Mouse (Mus musculus) intestine, embryonic 16.5 days (tissue): ENCODE data around the gene Oca2. TPM values are rescaled to one million over a fixed set of nuclear protein-coding genes. Genes with fewer than 3 reads are reported as not detected.

Experiments
- ATAC-seq: fragments of 200-750 bp; cut with Nextera tagmentation; 2 replicates; pipeline ENCODE4 v1.8.0; 2017; ENCODE audit warnings: moderate TSS enrichment, moderate library complexity
- H3K27ac ChIP-seq: fragments of 300-500 bp; sonication (generic); 2 replicates; pipeline ENCODE4 v1.5.1; 2014; ENCODE audit warnings: mild to moderate bottlenecking, low read length
- H3K27me3 ChIP-seq: fragments of 300-500 bp; sonication (generic); replicated peaks from 2 replicates; pipeline ENCODE4 v1.6.1; 2014; ENCODE audit warnings: low read length, control low read depth, mixed read lengths; ENCODE audit not compliant: control insufficient read depth, insufficient read depth
- H3K36me3 ChIP-seq: fragments of 300-500 bp; sonication (generic); 2 replicates; pipeline ENCODE4 v1.6.1; 2014; ENCODE audit warnings: low read length, control low read depth; ENCODE audit not compliant: control insufficient read depth, insufficient read depth
- H3K4me1 ChIP-seq: fragments of 300-500 bp; sonication (generic); 2 replicates; pipeline ENCODE4 v1.6.1; 2014; ENCODE audit warnings: low read length, control low read depth, mixed read lengths; ENCODE audit not compliant: control insufficient read depth, insufficient read depth
- H3K4me2 ChIP-seq: fragments of 300-500 bp; sonication (generic); 2 replicates; pipeline ENCODE4 v1.6.1; 2014; ENCODE audit warnings: low read depth, low read length, control low read depth
- H3K4me3 ChIP-seq: fragments of 300-500 bp; sonication (generic); 2 replicates; pipeline ENCODE4 v1.5.1; 2014; ENCODE audit warnings: mild to moderate bottlenecking, low read length
- H3K9ac ChIP-seq: fragments of 300-500 bp; sonication (generic); 2 replicates; pipeline ENCODE4 v1.6.1; 2014; ENCODE audit warnings: low read depth, low read length
- H3K9me3 ChIP-seq: fragments of 300-500 bp; sonication (generic); 2 replicates; pipeline ENCODE4 v1.6.1; 2016; ENCODE audit warnings: low read length, control low read depth; ENCODE audit not compliant: control insufficient read depth
- WGBS: fragments of 180-500 bp; shearing (Covaris S2); extraction: QIAGEN DNeasy Blood & Tissue Kit; methylation state at CpG from one replicate; pipeline ENCODE4 v1.1.7; 2014; 5-methylcytosine and 5-hydroxymethylcytosine counted together
- polyA plus RNA-seq: library from polyadenylated mRNA; unstranded; fragments of >200 nt; fragmentation: Nextera tagmentation; extraction: Ambion mirVana; gene quantifications from 2 replicates; pipeline ENCODE4 v1.2.1, GENCODE M21; 2015

Oca2 gene
- polyA plus RNA-seq, 1 experiment from 2014 or later: 0.13 TPM

- H3K27ac ChIP-seq: no peak overlapping the region
- no peaks in the 10 kb centered on the region for H3K36me3 ChIP-seq
- no peaks in the 10 kb centered on the region for H3K4me1 ChIP-seq
- no peaks in the 10 kb centered on the region for H3K27me3 ChIP-seq
- no peak overlapping the region for H3K4me2 ChIP-seq
- no peaks in the 10 kb centered on the region for H3K9me3 ChIP-seq
- H3K9ac ChIP-seq: no peak overlapping the region
- WGBS: 73% methylated on average over 4 of the region's 4 CpGs
- no peak overlapping the region for H3K4me3 ChIP-seq
- no peak for ATAC-seq
These were observed 221.4 kb downstream of the Oca2 start for GRCm38 (mm10) chr7:56460814-56461520.

GRCm38 (mm10) chr7:56498242-56498641, 258.7 kb downstream of the Oca2 start:
- no peaks in the 10 kb centered on the region for H3K9me3 ChIP-seq
- H3K9ac ChIP-seq: no peak overlapping the region
- H3K27ac ChIP-seq: no peak overlapping the region
- no peak overlapping the region for H3K4me2 ChIP-seq
- no peaks in the 10 kb centered on the region for H3K4me1 ChIP-seq
- ATAC-seq: no peak
- H3K36me3 ChIP-seq: no peaks in the 10 kb centered on the region
- no peak overlapping the region for H3K4me3 ChIP-seq
- WGBS: 76% methylated on average over 2 of the region's 2 CpGs
- H3K27me3 ChIP-seq: no peaks in the 10 kb centered on the region

GRCm38 (mm10) chr7:56499319-56499718, 259.8 kb downstream of the Oca2 start:
- H3K4me2 ChIP-seq: no peak overlapping the region
- no peaks in the 10 kb centered on the region for H3K36me3 ChIP-seq
- 57% methylated on average over 2 of the region's 2 CpGs for WGBS
- no peaks in the 10 kb centered on the region for H3K9me3 ChIP-seq
- no peak for ATAC-seq
- H3K27me3 ChIP-seq: no peaks in the 10 kb centered on the region
- no peak overlapping the region for H3K9ac ChIP-seq
- H3K4me1 ChIP-seq: no peaks in the 10 kb centered on the region
- no peak overlapping the region for H3K27ac ChIP-seq
- H3K4me3 ChIP-seq: no peak overlapping the region

GRCm38 (mm10) chr7:56499767-56500166, 260.2 kb downstream of the Oca2 start:
- no peaks in the 10 kb centered on the region for H3K4me1 ChIP-seq
- no peaks in the 10 kb centered on the region for H3K9me3 ChIP-seq
- H3K36me3 ChIP-seq: no peaks in the 10 kb centered on the region
- H3K27ac ChIP-seq: no peak overlapping the region
- H3K27me3 ChIP-seq: no peaks in the 10 kb centered on the region
- no peak overlapping the region for H3K4me3 ChIP-seq
- WGBS: 64% methylated on average over 1 of the region's 1 CpGs
- H3K4me2 ChIP-seq: no peak overlapping the region
- no peak overlapping the region for H3K9ac ChIP-seq
- no peak for ATAC-seq

GRCm38 (mm10) chr7:56500438-56500837, 260.9 kb downstream of the Oca2 start:
- no peak for ATAC-seq
- Histone ChIP-seq H3K27ac (no peak overlapping the region), H3K4me1 (no peaks in the 10 kb centered on the region), H3K27me3 (no peaks in the 10 kb centered on the region), H3K36me3 (no peaks in the 10 kb centered on the region), H3K9me3 (no peaks in the 10 kb centered on the region), H3K4me2 (no peak overlapping the region), H3K4me3 (no peak overlapping the region), H3K9ac (no peak overlapping the region)
- 80% methylated on average over 1 of the region's 1 CpGs for WGBS

GRCm38 (mm10) chr7:56518581-56518980, 279.0 kb downstream of the Oca2 start:
- Histone ChIP-seq H3K4me3 (no peak overlapping the region), H3K9me3 (no peaks in the 10 kb centered on the region), H3K27ac (no peak overlapping the region), H3K4me2 (no peak overlapping the region), H3K27me3 (no peaks in the 10 kb centered on the region), H3K36me3 (no peaks in the 10 kb centered on the region), H3K9ac (no peak overlapping the region), H3K4me1 (peaks cover 2% of the 10 kb centered on the region; the same call in 1 of the 2 replicates)
- no peak for ATAC-seq
- WGBS: 53% methylated on average over 1 of the region's 1 CpGs

- no peaks in the 10 kb centered on the region for H3K27me3 ChIP-seq
- 3% methylated on average over 5 of the region's 5 CpGs for WGBS
- no peak overlapping the region for H3K4me3 ChIP-seq
- no peaks in the 10 kb centered on the region for H3K36me3 ChIP-seq
- no peak overlapping the region for H3K27ac ChIP-seq
- H3K4me1 ChIP-seq: peaks cover 2% of the 10 kb centered on the region; the same call in 1 of the 2 replicates
- H3K9ac ChIP-seq: no peak overlapping the region
- ATAC-seq: no peak
- H3K4me2 ChIP-seq: no peak overlapping the region
- no peaks in the 10 kb centered on the region for H3K9me3 ChIP-seq
These were observed 280.2 kb downstream of the Oca2 start for GRCm38 (mm10) chr7:56519741-56520140.

- H3K9ac ChIP-seq: no peak overlapping the region
- H3K9me3 ChIP-seq: no peaks in the 10 kb centered on the region
- no peak overlapping the region for H3K27ac ChIP-seq
- H3K4me2 ChIP-seq: no peak overlapping the region
- no peak overlapping the region for H3K4me3 ChIP-seq
- no peaks in the 10 kb centered on the region for H3K36me3 ChIP-seq
- WGBS: 39% methylated on average over 2 of the region's 2 CpGs
- H3K4me1 ChIP-seq: peaks cover 3% of the 10 kb centered on the region; the same call in 1 of the 2 replicates
- no peaks in the 10 kb centered on the region for H3K27me3 ChIP-seq
- peak; percentile 53 for ATAC-seq
These were observed 295.3 kb downstream of the Oca2 start for GRCm38 (mm10) chr7:56534856-56535255.

- H3K4me3 ChIP-seq: no peak overlapping the region
- 43% methylated on average over 4 of the region's 4 CpGs for WGBS
- ATAC-seq: no peak
- no peaks in the 10 kb centered on the region for H3K9me3 ChIP-seq
- no peaks in the 10 kb centered on the region for H3K27me3 ChIP-seq
- no peaks in the 10 kb centered on the region for H3K36me3 ChIP-seq
- no peak overlapping the region for H3K27ac ChIP-seq
- no peak overlapping the region for H3K4me2 ChIP-seq
- H3K4me1 ChIP-seq: no peaks in the 10 kb centered on the region
- H3K9ac ChIP-seq: no peak overlapping the region
These were observed 309.7 kb downstream of the Oca2 start for GRCm38 (mm10) chr7:56549226-56549625.

GRCm38 (mm10) chr7:56551804-56552203, 312.2 kb downstream of the Oca2 start:
- Histone ChIP-seq H3K9me3 (no peaks in the 10 kb centered on the region), H3K4me1 (no peaks in the 10 kb centered on the region), H3K36me3 (no peaks in the 10 kb centered on the region), H3K4me3 (no peak overlapping the region), H3K27ac (no peak overlapping the region), H3K27me3 (no peaks in the 10 kb centered on the region), H3K4me2 (no peak overlapping the region), H3K9ac (no peak overlapping the region)
- 0% methylated on average over 1 of the region's 1 CpGs for WGBS
- ATAC-seq: no peak
